Mouse (Mus musculus) liver, postnatal 0 days (tissue): ENCODE measurements around the gene Aldh1l1.

ENCODE experiments used
- CTCF ChIP-seq: sonication (generic); IDR thresholded peaks from 2 replicates; pipeline ENCODE4 v1.5.1; 2016; ENCODE audit warnings: antibody characterized with exemption, low read depth
- EP300 ChIP-seq: IDR thresholded peaks from 2 replicates; pipeline ENCODE4 v1.6.1; 2016; ENCODE audit warnings: antibody characterized with exemption, low read depth, mild to moderate bottlenecking

GRCm38 (mm10) chr6:90501222-90501940, 15.2 kb downstream of the Aldh1l1 start:
- TF ChIP-seq CTCF: no peak
- no peak for TF ChIP-seq EP300
